Mouse (Mus musculus): ENCODE measurements around the gene Nxpe2.

DNA sequence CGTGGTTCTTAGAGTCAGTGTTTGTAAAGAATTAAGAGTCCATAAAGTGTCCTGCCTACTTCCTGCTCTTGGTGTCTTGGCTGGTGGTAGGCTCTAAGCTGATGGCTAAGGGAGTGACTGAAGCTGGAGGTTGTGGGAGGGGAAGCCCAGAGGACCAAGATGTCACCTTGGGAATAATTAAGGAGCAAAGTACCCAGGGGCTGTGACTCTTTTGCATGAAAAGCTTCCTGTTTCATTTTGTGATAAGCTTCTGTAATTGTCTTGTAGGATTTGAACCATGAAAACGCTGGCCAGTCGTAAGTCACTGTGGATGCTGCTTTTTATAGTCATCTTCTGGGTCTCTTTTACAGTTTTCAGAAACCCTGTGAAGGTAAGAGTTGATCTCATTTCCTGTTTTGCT lies 36.7 kb upstream of the Nxpe2 start:
- TF ChIP-seq POLR2A (IDR thresholded peaks at IDR 0.05; ENCODE audit: low read depth, low read length), result no peak
- no peak for TF ChIP-seq CTCF (conservative IDR thresholded peaks at IDR 0.05; ENCODE audit: insufficient read depth, insufficient read length, low read depth, low read length)
